Mouse (Mus musculus) cerebellum, adult 11 months (tissue): ENCODE results near the gene Fzd4.

Source experiments
- DNase-seq: peaks from one replicate; pipeline ENCODE4 v3.0.0; 2022

Gene Fzd4

GRCm38 (mm10) chr7:89428804-89429203 lies 24.6 kb downstream of the Fzd4 start:
- no peak for DNase-seq

- no peak for DNase-seq
These were observed 25.2 kb downstream of the Fzd4 start for GRCm38 (mm10) chr7:89429326-89429725.

- no peak for DNase-seq
These were observed 27.0 kb downstream of the Fzd4 start for GRCm38 (mm10) chr7:89431185-89431584.

GRCm38 (mm10) chr7:89433193-89433892 lies 29.2 kb downstream of the Fzd4 start:
- DNase-seq: no peak

GRCm38 (mm10) chr7:89433893-89434616 lies 29.9 kb downstream of the Fzd4 start:
- DNase-seq: no peak

- DNase-seq: no peak
These were observed 32.2 kb downstream of the Fzd4 start for GRCm38 (mm10) chr7:89436404-89436803.

- no peak for DNase-seq
These were observed 33.4 kb downstream of the Fzd4 start for GRCm38 (mm10) chr7:89437589-89437988.

- no peak for DNase-seq
These were observed 37.1 kb downstream of the Fzd4 start for GRCm38 (mm10) chr7:89441291-89441690.

GRCm38 (mm10) chr7:89442242-89442641 lies 38.1 kb downstream of the Fzd4 start:
- no peak for DNase-seq

GRCm38 (mm10) chr7:89445137-89445536 lies 41.0 kb downstream of the Fzd4 start:
- DNase-seq: no peak

GRCm38 (mm10) chr7:89450312-89450711 lies 46.2 kb downstream of the Fzd4 start:
- no peak for DNase-seq

GRCm38 (mm10) chr7:89456380-89457076 lies 52.4 kb downstream of the Fzd4 start:
- DNase-seq: no peak

GRCm38 (mm10) chr7:89459691-89460090 lies 55.5 kb downstream of the Fzd4 start:
- DNase-seq: no peak

GRCm38 (mm10) chr7:89460911-89461310 lies 56.8 kb downstream of the Fzd4 start:
- DNase-seq: no peak

GRCm38 (mm10) chr7:89461351-89461750 lies 57.2 kb downstream of the Fzd4 start:
- DNase-seq: no peak
